In genomic region chr15:6873807-6874600, GRCm38 (mm10) we compare ENCODE assay signal across 8 mouse cellular contexts. TPM values are rescaled to one million over a fixed set of nuclear protein-coding genes. Genes with fewer than 3 reads are reported as not detected.
DNase-seq lines count a peak whose midpoint lies in the region; ATAC-seq and TF ChIP-seq lines count a peak whose summit lies in the region.

No protein-coding gene starts in this region.

- no peaks in the 10 kb centered on the region for H3K36me3 ChIP-seq in spleen, adult 2 months (ENCODE audit: control insufficient read depth, insufficient read depth, low read length)
- no peaks in the 10 kb centered on the region for H3K36me3 ChIP-seq in forebrain, embryonic 13.5 days (ENCODE audit: poor library complexity, severe bottlenecking)
- H3K36me3 ChIP-seq in limb, embryonic 10.5 days: no peaks in the 10 kb centered on the region
- H3K36me3 ChIP-seq in midbrain, embryonic 11.5 days (ENCODE audit: control insufficient read depth, insufficient read depth, low read length): no peaks in the 10 kb centered on the region

- H3K9ac ChIP-seq in forebrain, embryonic 13.5 days: peak overlapping the region; percentile 32; the same call in 1 of the 2 replicates
- peak overlapping the region; percentile 17; the same call in 1 of the 2 replicates for H3K9ac ChIP-seq in midbrain, embryonic 11.5 days (ENCODE audit: low read length)

- H3K9me3 ChIP-seq in forebrain, embryonic 13.5 days (replicated peaks): no peaks in the 10 kb centered on the region
- no peaks in the 10 kb centered on the region for H3K9me3 ChIP-seq in limb, embryonic 10.5 days (replicated peaks)
- H3K9me3 ChIP-seq in midbrain, embryonic 11.5 days (ENCODE audit: control insufficient read depth, low read length): no peaks in the 10 kb centered on the region

- no peak for TF ChIP-seq POLR2A in spleen, adult 2 months (IDR thresholded peaks at IDR 0.05; ENCODE audit: low read depth, low read length)

- 5% methylated on average over 52 of the region's 52 CpGs for WGBS in spleen, adult 2 months
- under 1% methylated on average over 52 of the region's 52 CpGs for WGBS in forebrain, embryonic 13.5 days
- under 1% methylated on average over 52 of the region's 52 CpGs for WGBS in limb, embryonic 10.5 days
- WGBS in midbrain, embryonic 11.5 days: 2% methylated on average over 52 of the region's 52 CpGs

- H3K27me3 ChIP-seq in spleen, adult 2 months (ENCODE audit: control insufficient read depth, insufficient read depth, low read length): peaks cover 5% of the 10 kb centered on the region; the same call in 1 of the 2 replicates
- H3K27me3 ChIP-seq in forebrain, embryonic 13.5 days: peaks cover 63% of the 10 kb centered on the region
- peaks cover 50% of the 10 kb centered on the region for H3K27me3 ChIP-seq in limb, embryonic 10.5 days (ENCODE audit: low read depth, poor library complexity, severe bottlenecking)
- peaks cover 17% of the 10 kb centered on the region for H3K27me3 ChIP-seq in midbrain, embryonic 11.5 days (ENCODE audit: control insufficient read depth, insufficient read depth, low read length)

- H3K27ac ChIP-seq in spleen, adult 2 months (ENCODE audit: insufficient read depth, low read length): peak overlapping the region; percentile 69; the same call in 1 of the 2 replicates
- no peak overlapping the region for H3K27ac ChIP-seq in forebrain, embryonic 13.5 days
- peak overlapping the region; percentile 70; the same call in 1 of the 2 replicates for H3K27ac ChIP-seq in limb, embryonic 10.5 days
- H3K27ac ChIP-seq in midbrain, embryonic 11.5 days (ENCODE audit: low read depth, low read length): no peak overlapping the region

- 0 out of 2 replicates have a peak, but pooled peaks have one; percentile 20 for ATAC-seq in forebrain, embryonic 13.5 days
- ATAC-seq in midbrain, embryonic 11.5 days (ENCODE audit: low FRiP score): peak; percentile 46

- peak overlapping the region; percentile 72 for H3K4me2 ChIP-seq in forebrain, embryonic 13.5 days
- peak overlapping the region; percentile 62 for H3K4me2 ChIP-seq in midbrain, embryonic 11.5 days

- no peak for TF ChIP-seq CTCF in spleen, adult 2 months (IDR thresholded peaks at IDR 0.05; ENCODE audit: extremely low read depth, insufficient read depth, insufficient read length, insufficient replicate concordance)

- H3K4me1 ChIP-seq in spleen, adult 2 months (ENCODE audit: control insufficient read depth, insufficient read depth, insufficient read length): no peaks in the 10 kb centered on the region
- H3K4me1 ChIP-seq in forebrain, embryonic 13.5 days: peaks cover 18% of the 10 kb centered on the region
- H3K4me1 ChIP-seq in limb, embryonic 10.5 days: peaks cover 16% of the 10 kb centered on the region
- peaks cover 6% of the 10 kb centered on the region for H3K4me1 ChIP-seq in midbrain, embryonic 11.5 days (ENCODE audit: control insufficient read depth, insufficient read depth, low read length)

- H3K4me3 ChIP-seq in spleen, adult 2 months (ENCODE audit: extremely low read depth, insufficient read depth, insufficient read length): peak overlapping the region; percentile 25; the same call in 1 of the 2 replicates
- peak overlapping the region; percentile 45 for H3K4me3 ChIP-seq in forebrain, embryonic 13.5 days
- peak overlapping the region; percentile 59 for H3K4me3 ChIP-seq in limb, embryonic 10.5 days
- peak overlapping the region; percentile 33 for H3K4me3 ChIP-seq in midbrain, embryonic 11.5 days (ENCODE audit: low read depth, low read length)

- no peak for DNase-seq in spleen, adult 2 months (ENCODE audit: low read depth in 1 of 2, low spot score in 2 of 2)
- no peak for DNase-seq in spleen, adult 12 weeks (ENCODE audit: low spot score)
- peak; percentile 86 to 91 for DNase-seq in heart, postnatal 36 days
- peak; percentile 59 for DNase-seq in limb, embryonic 10.5 days (ENCODE audit: low spot score)
- DNase-seq in midbrain, embryonic 11.5 days (ENCODE audit: low spot score, missing footprints): peak; percentile 92
- DNase-seq in urinary bladder, adult 2 months (ENCODE audit: low spot score): peak; percentile 76
- no peak for DNase-seq in B cell, adult 2 months

- intact Hi-C loops in heart, postnatal 36 days (cut with DNase I): no loop called here

RNA-seq across cellular contexts. Expression of gene Osmr, which starts 0.8 kb away (rescaled TPM):
- polyA plus RNA-seq in spleen, adult 2 months (2012; rRNA removed): 3.1 and 3.6 TPM in 2 replicates
- polyA plus RNA-seq in forebrain, embryonic 13.5 days (2015; fragmentation: Nextera tagmentation; extraction: Ambion mirVana): 0.59 and 0.75 TPM in 2 replicates
- total RNA-seq in heart, postnatal 36 days (2021): 10 to 100 TPM; 10.3 to 10.4 TPM
- polyA plus RNA-seq in limb, embryonic 10.5 days (2016; fragmentation: Nextera tagmentation; extraction: Ambion mirVana): 0.26 and 0.31 TPM in 2 replicates
- 0.61 and 0.96 TPM in 2 replicates for polyA plus RNA-seq in midbrain, embryonic 11.5 days (2014; fragmentation: Nextera tagmentation; extraction: Ambion mirVana)
- 29.6 and 29.8 TPM in 2 replicates for polyA plus RNA-seq in urinary bladder, adult 2 months (2012; rRNA removed)

Comparison
In these comparisons a context has a peak if more than half of its experiments do, and no peak if none do; other contexts are left out.
1. DNase-seq: peak in heart, postnatal 36 days (2 of 2), limb, embryonic 10.5 days (single experiment), midbrain, embryonic 11.5 days (single experiment) and urinary bladder, adult 2 months (single experiment); none in spleen, adult 2 months (0 of 2), spleen, adult 12 weeks (single experiment) and B cell, adult 2 months (0 of 2).
2. H3K27ac ChIP-seq: peak in spleen, adult 2 months (single experiment) and limb, embryonic 10.5 days (single experiment); none in forebrain, embryonic 13.5 days (single experiment) and midbrain, embryonic 11.5 days (single experiment).
3. Peak in every context shown above with its lines, with median percentiles within 50 percentile points of each other: H3K4me3 ChIP-seq.